Mouse (Mus musculus): ENCODE results near the gene Sbk3.

Gene Sbk3

GRCm38 (mm10) chr7:4993347-4993998, 22.5 kb upstream of the Sbk3 start:
- no peak for DNase-seq (ENCODE audit: low read depth)

- DNase-seq (ENCODE audit: low read depth): no peak
These were observed 17.3 kb upstream of the Sbk3 start for GRCm38 (mm10) chr7:4988250-4988649.

- DNase-seq (ENCODE audit: low read depth): peak; percentile 28
These were observed 5.9 kb upstream of the Sbk3 start for GRCm38 (mm10) chr7:4976832-4977231.

GRCm38 (mm10) chr7:4975455-4975854, 4.5 kb upstream of the Sbk3 start:
- no peak for DNase-seq (ENCODE audit: low read depth)

- DNase-seq (ENCODE audit: low read depth): no peak
These were observed 1.5 kb upstream of the Sbk3 start for GRCm38 (mm10) chr7:4972321-4973047.

- no peak for DNase-seq (ENCODE audit: low read depth)
These were observed 742 bp upstream of the Sbk3 start for GRCm38 (mm10) chr7:4971710-4972109.

GRCm38 (mm10) chr7:4964988-4965387, 6.0 kb downstream of the Sbk3 start:
- no peak for DNase-seq (ENCODE audit: low read depth)

- peak; percentile 76 for DNase-seq (ENCODE audit: low read depth)
These were observed 6.7 kb downstream of the Sbk3 start, which contains the start of gene Sbk2 for GRCm38 (mm10) chr7:4964272-4964671. Sbk2 (minus strand) TSS chr7:4964406.

- no peak for DNase-seq (ENCODE audit: low read depth)
These were observed 7.4 kb downstream of the Sbk3 start for GRCm38 (mm10) chr7:4963527-4963926.

- no peak for DNase-seq (ENCODE audit: low read depth)
These were observed 13.6 kb downstream of the Sbk3 start for GRCm38 (mm10) chr7:4957361-4957760.

- no peak for DNase-seq (ENCODE audit: low read depth)
These were observed 17.0 kb downstream of the Sbk3 start for GRCm38 (mm10) chr7:4953815-4954445.

GRCm38 (mm10) chr7:4950561-4951342, 20.2 kb downstream of the Sbk3 start:
- DNase-seq (ENCODE audit: low read depth): no peak

- peak; percentile 26 for DNase-seq (ENCODE audit: low read depth)
These were observed 22.6 kb downstream of the Sbk3 start for GRCm38 (mm10) chr7:4948386-4948785.

- DNase-seq (ENCODE audit: low read depth): no peak
These were observed 23.1 kb downstream of the Sbk3 start for GRCm38 (mm10) chr7:4947855-4948254.

GRCm38 (mm10) chr7:4943223-4943815, 27.6 kb downstream of the Sbk3 start:
- peak; percentile 98 for DNase-seq (ENCODE audit: low read depth)

GRCm38 (mm10) chr7:4942673-4943072, 28.3 kb downstream of the Sbk3 start:
- DNase-seq (ENCODE audit: low read depth): no peak

- peak; percentile 93 for DNase-seq (ENCODE audit: low read depth)
These were observed 30.9 kb downstream of the Sbk3 start for GRCm38 (mm10) chr7:4940068-4940479.

- DNase-seq (ENCODE audit: low read depth): peak; percentile 84
These were observed 32.5 kb downstream of the Sbk3 start for GRCm38 (mm10) chr7:4938456-4938855.

GRCm38 (mm10) chr7:4937392-4937791, 33.6 kb downstream of the Sbk3 start:
- no peak for DNase-seq (ENCODE audit: low read depth)

- DNase-seq (ENCODE audit: low read depth): no peak
These were observed 34.1 kb downstream of the Sbk3 start for GRCm38 (mm10) chr7:4936832-4937231.

GRCm38 (mm10) chr7:4934160-4934914, 36.6 kb downstream of the Sbk3 start:
- DNase-seq (ENCODE audit: low read depth): no peak

Measured in induced T-regulatory cell, adult 2 months (primary cell).